Mouse (Mus musculus) left cerebral cortex, postnatal 4 days (tissue): ENCODE data around the gene Tmem198b. TPM values are rescaled to one million over a fixed set of nuclear protein-coding genes. Genes with fewer than 3 reads are reported as not detected.
"Not testable (repeated sequence)": the region's sequence is repeated elsewhere in the genome, so short reads cannot be mapped to it uniquely, and the experiment has no call there.

Experiments used
- DNase-seq: peaks from one replicate; pipeline ENCODE4 v3.0.0-alpha.2; 2022
- intact Hi-C: fragments of 180-260 bp; cut with DNase I; formaldehyde crosslinking; loops from one replicate; pipeline ENCODE4 v1.15.1; 2025
- total RNA-seq, 2 experiments: library from RNA; stranded (reverse); gene quantifications; 2 replicates each; pipeline ENCODE4 v1.2.3; 2021

The Tmem198b gene
- total RNA-seq: 10 to 100 TPM; 14.1 to 14.2 TPM

DNA sequence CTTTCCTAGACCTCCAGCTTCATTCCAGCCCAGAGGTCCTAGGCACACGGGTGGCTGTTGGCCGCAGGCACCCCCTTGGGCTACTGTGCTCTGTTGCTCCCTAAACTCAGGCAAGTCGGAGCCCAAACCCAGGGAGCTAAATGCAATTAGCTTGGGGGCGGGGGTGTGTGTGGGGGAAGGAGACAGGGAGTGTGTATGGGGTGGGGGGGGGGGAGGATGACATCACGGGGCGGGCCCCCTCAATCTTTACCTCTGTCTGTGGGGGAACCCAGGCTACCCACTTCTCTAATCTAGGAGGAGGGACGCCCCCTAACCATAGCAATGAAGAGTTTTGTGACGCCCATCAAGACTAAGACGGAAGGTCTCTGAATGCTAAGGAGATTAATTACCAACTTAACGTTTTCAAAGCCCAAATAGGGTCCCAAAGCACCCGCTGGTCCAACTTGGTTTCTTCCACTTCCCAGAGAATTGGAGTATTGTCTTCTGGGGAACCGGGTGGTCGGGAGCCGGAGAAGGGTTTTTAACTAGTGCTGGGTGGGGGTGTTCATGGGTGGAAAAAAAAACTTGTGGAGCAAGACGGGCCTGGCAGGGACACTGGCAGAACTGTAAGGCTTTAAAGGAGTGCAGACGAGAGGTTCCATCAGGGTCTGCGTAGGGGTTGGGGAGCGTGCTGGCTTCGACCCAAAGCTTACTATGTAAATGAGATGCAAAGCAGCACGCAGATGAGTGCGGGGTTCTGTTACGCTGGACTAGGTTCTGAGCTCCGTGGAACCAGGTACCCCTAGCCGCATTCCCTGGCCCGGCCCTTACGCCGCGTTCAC is at the start of gene Tmem198b:
Gene Tmem198b, minus strand, starts transcription at position 100 of the 821 bp plus-strand sequence.
- peak; percentile 75 for DNase-seq
- intact Hi-C loops: no loop called here

DNA sequence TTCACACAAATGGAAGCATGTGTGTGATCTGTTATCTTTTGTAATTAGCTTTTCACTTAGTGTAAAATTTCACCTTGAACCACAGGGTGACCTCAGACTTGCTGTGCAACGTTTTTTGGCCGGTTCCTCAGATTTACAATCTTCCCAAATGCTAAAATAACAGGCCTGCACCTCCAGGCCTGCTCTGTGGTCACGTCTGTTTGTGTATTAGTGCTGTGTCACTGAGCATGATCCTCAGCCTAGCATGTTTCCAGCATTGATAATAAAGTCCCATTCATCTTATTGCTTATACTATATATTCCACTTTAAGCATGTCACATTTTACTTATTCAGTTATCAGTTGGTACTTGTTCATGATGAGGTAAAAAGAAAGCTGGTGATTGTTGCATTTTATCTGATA is 46.2 kb upstream of the Tmem198b start:
- intact Hi-C loops: no loop called here
- no peak for DNase-seq

DNA sequence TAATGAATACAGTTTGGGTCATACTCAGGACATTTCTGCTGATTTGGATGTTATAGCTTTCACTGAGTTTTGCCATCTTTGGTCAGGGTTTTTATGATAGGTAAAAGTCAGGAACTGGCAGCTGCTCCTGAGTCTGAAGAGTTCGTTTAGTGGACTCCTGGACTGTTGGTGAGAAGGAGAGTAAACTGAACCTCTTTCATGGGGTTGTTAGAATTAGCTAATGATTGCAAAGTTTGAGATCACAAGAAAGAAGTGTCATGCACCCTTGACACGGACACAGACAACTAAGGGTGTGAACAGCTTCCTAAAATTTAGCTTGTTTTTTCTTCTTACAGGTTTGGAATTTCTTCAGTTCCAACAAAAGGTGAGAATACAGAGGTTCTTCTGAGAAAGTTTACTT is 44.3 kb upstream of the Tmem198b start:
- intact Hi-C loops: loop anchor here (10.0 kb wide), 1 partner anchor 126 kb away; no protein-coding TSS in a partner anchor

DNA sequence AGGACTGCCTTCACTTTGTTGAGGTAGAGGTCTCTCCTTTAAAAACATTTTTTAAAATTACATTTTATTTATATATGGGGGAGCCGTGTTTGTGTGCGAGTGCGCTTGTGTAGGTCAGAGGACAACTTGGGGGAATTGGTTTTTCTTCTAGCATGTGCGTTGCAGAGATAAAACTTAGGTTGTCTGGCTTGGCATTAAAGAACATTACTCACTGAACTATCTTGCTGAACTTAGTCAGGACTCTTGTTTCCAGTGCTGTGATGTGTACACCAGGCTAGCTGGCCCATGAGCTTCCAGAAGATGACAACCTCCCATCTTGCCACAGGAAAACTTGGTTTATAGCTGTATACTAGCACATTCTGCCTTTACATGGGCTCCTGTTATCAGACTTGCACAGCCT is 42.5 kb upstream of the Tmem198b start:
- intact Hi-C loops: loop anchor here (10.0 kb wide), 1 partner anchor 128 kb away; no protein-coding TSS in a partner anchor
- no peak for DNase-seq

More for the DNA sequence above, 44.3 kb upstream of the Tmem198b start:
- DNase-seq: no peak

DNA sequence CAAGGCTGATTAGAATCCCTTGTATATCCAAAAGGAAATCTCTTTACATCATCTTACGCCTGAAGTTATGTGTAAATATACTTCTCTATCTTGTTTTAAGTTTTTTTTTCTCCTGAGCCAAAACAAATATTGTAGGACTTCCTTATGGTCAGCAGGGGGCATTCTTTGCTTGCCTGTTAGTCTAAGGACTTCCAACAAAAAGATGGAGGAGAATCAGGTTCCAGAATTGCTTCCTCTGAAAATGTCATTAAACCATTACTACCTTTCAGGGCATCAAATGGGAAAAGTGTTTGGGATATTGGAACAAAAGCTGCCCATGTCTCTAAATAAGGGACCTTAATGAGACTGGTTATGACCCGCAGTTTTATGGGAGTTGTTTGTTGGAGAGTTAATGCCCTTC is 41.3 kb upstream of the Tmem198b start:
- intact Hi-C loops: loop anchor here (10.0 kb wide), 1 partner anchor 129 kb away; no protein-coding TSS in a partner anchor
- no peak for DNase-seq

DNA sequence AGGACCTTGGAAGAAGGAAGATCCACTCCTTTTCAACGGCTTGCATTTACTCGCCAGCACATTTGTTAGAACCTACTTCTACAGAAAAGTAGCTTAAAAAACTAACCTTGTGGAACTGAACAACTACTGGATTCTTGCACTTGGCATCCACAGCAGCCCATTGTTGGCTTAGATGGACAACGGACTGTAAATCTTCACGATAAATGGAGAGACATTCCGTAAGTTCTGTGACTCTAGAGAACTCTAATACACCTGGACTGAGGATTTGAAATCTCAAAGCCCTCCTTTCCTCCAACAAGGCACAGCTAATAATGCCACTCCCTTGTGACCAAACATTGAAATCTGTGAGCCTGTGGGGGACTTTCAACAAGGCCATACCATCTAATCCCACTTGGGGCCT is 39.1 kb upstream of the Tmem198b start:
- intact Hi-C loops: loop anchor here (10.0 kb wide), 1 partner anchor 132 kb away; no protein-coding TSS in a partner anchor
- no peak for DNase-seq

DNA sequence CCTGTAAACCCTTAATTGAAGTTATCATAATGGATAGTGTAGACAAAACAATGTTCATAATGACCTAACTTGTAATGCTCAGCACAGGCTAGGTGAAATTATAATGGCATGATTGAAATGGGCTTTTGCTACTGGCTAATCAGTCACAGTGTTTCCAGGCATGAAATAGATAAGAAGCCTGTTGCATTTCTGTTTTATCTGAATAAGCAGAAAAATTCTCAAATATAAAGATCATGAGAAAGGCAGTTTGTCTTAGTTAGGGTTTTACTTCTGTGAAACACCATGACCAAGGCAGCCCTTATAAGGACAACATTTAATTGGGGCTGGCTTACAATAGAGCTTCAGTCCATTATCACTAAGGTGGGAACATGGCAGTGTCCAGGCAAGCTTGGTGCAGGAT is 36.4 kb upstream of the Tmem198b start:
- DNase-seq: no peak
- intact Hi-C loops: loop anchor here (10.0 kb wide), 1 partner anchor 134 kb away; no protein-coding TSS in a partner anchor

DNA sequence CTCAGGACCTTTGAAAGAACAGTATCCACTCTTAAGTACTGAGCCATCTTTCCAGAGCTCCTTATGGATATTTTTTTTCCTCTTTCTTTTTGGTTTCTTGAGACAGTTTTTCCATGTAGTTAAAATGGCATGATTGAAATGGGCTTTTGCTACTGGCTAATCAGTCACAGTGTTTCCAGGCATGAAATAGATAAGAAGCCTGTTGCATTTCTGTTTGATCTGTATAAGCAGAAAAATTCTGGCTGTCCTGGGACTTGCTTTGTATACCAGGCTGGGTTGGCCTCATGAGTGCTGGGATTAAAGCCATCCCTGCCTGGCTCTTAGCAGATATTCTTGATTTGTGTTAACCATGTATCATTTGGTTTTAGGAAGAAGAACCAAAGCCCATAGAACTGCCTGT is 35.3 kb upstream of the Tmem198b start:
- intact Hi-C loops: no loop called here
- no peak for DNase-seq

DNA sequence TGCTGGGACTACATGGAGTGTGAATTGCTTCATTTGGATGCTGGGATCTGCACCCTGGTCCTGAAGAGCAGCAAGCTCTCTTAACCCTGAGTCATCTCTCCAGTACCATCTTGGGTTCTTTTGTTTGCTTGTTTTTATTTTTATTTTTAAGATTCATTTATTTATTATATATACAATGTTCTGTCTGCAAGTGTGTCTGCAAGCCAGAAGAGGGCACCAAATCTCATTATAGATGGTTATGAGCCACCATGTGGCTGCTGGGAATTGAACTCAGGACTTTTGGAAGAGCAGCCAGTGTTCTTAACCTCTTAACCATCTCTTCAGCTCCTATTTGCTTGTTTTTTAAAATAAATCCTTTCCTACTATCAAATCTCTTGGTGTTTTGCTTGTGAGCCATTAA is 33.2 kb upstream of the Tmem198b start:
- intact Hi-C loops: no loop called here
- no peak for DNase-seq

DNA sequence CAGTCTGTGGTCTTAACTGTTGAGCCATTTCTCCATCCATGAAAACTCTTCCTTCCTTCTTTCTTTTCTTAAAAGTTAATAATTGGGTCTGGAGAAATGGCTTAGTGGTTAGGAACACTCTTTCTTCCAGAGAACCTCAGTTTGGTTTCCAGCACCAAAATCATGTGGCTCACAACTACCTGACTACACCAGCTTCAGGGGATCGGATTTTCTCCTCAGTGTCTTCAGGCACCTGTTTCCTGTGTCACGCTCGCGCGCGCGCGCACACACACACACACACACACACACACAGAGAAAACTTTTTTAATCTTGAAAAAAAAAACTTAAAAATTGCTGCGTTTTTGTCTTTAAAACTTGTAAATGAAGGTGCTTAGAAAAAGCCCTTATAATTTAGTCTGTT is 19.7 kb upstream of the Tmem198b start:
- DNase-seq: no peak
- intact Hi-C loops: no loop called here

DNA sequence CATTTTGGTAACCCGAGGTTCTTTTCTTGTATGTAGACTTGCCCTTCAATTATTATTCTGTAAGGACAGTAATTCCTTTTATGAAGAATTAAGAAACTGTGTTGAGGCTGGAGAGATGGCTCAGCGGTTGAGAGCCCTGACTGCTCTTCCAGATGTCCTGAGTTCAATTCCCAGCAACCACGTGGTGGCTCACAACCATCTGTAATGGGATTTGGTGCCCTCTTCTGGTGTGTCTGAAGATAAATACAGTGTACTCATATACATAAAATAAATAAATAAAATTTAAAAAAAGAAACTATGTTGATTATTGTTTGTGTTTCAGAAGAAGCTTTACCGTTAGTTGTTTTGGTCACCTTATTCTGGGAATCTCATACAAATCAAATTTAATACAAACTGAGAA is 18.9 kb upstream of the Tmem198b start:
- DNase-seq, intact Hi-C loops: not testable (repeated sequence)

DNA sequence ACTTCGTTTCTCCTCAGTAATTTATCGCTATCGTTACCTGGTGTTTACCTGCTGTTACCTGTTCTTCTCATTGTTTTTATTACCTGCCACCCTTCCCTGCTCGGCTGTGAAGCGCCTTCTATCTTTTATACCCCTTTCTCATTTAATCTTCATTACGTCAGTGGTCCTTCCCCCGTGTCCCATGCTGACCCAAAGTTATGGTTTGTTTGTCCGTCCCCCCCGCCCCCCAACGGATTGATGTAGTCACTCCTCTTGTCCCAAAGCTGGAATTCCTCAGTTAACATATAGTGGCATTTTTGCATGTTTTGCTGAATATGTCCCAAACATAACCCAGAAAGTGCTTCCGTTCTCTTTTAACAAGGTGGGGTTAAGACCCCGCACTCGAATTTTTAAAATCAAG is 18.0 kb upstream of the Tmem198b start:
- DNase-seq: no peak
- intact Hi-C loops: no loop called here

DNA sequence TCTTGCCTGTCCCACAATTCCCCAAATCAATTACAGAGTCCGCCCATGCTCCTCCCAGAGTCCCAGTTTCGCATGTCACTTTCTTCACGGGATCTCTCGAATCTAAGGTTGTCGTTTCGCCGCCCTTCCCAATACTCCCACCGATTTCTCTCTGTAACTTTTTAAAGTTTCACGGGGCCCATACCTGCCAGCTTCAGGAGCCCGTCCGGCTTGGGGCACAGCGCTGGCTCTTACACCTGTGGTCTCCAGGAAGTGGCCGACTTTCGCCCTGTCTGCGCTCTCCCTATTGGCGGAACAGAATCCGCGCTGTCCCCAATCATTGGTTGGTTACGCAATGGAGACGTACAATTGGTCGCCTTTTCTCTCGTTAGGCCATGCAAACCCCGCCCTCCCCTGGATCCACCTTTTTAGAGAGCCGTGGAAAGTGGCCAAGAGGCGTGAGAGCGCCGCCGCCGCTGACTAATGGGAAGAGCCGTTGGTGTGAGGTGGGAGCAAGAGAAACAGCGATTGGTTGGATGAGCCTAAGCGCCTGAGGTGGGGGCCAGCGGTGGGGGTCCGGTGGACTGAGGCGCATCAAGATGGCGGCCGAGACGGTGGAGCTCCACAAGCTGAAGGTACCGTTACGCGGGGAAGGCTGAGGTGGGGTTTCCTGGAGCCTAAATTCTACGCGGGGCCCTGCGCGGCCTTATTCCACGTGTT is 17.3 kb upstream of the Tmem198b start, which contains the start of gene Ormdl2:
Gene Ormdl2, minus strand, starts transcription at position 288 of the 699 bp plus-strand sequence.
- DNase-seq: peak; percentile 99
- intact Hi-C loops: no loop called here

DNA sequence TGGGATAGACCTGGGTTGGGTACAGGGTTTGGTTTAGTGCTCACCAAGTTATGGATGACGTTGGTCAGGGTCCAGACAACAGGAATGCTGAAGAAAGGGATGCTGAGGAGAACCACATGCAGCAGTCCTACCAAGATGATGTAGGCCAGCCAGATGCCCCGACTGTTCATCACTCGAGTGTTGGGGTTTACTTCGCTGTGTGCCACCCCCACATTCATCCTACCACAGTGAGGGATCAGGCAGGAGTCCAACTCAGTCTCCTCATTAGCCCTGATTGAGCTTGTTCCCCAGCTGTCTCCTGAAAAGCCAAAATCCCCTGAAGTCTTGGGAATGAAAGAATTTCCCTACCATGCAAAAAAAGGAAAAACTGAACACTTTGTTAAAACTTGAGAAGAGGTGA is 16.0 kb upstream of the Tmem198b start:
- DNase-seq: no peak
- intact Hi-C loops: no loop called here

DNA sequence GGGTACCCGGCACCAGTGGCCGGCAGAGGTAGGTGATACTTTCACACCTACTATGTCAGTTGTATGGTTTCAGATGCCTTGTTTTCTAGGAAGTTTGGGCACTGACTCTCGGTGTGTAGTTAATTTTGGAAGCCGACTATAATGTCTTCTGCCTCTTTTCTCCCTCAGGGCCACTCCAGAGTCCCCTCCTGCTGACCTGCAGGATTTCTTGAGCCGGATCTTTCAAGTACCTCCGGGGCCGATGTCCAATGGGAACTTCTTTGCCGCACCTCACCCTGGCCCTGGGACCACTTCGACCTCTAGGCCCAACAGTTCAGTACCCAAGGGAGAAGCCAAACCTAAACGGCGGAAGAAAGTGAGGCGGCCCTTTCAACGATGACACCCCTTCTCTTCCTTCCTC is 12.9 kb upstream of the Tmem198b start, which contains the start of gene Sarnp:
Gene Sarnp, plus strand, starts transcription at position 301 of the 400 bp plus-strand sequence.
- no peak for DNase-seq
- intact Hi-C loops: no loop called here

DNA sequence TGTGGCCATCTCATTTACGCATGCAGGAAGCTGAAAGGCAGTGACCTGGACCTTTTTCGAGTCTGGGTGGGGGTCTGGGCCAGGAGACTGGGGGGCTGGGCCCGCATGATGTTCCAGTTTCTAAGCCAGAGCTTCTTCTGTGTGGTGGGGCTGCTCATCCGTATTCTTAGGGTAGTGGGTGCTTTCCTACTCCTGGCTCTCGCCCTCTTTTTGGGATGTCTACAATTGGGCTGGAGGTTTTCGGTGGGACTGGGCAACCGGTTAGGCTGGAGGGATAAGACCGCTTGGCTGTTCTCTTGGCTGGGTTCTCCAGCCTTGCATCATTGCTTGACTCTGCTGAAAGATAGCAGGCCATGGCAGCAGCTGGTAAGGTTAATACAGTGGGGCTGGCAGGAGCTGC is 2.8 kb upstream of the Tmem198b start:
- intact Hi-C loops: no loop called here
- DNase-seq: no peak

DNA sequence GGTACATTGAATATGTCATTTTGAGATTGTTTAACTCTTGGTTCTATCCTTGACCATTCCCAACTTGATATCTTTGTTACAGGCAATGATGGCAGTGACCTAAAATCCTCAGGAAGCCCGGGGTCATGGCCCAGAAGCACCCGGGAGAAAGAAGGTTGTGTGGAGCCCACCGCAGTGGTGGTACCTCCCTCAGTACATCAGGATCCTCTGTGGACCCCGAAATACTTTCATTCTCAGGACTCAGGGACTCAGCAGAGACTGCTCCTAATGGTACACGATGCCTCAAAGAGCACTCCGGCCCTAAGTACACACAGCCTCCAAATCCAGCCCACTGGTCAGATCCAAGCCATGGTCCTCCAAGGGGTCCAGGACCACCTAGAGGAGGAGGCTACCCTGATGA is 1.9 kb upstream of the Tmem198b start:
- intact Hi-C loops: no loop called here

DNA sequence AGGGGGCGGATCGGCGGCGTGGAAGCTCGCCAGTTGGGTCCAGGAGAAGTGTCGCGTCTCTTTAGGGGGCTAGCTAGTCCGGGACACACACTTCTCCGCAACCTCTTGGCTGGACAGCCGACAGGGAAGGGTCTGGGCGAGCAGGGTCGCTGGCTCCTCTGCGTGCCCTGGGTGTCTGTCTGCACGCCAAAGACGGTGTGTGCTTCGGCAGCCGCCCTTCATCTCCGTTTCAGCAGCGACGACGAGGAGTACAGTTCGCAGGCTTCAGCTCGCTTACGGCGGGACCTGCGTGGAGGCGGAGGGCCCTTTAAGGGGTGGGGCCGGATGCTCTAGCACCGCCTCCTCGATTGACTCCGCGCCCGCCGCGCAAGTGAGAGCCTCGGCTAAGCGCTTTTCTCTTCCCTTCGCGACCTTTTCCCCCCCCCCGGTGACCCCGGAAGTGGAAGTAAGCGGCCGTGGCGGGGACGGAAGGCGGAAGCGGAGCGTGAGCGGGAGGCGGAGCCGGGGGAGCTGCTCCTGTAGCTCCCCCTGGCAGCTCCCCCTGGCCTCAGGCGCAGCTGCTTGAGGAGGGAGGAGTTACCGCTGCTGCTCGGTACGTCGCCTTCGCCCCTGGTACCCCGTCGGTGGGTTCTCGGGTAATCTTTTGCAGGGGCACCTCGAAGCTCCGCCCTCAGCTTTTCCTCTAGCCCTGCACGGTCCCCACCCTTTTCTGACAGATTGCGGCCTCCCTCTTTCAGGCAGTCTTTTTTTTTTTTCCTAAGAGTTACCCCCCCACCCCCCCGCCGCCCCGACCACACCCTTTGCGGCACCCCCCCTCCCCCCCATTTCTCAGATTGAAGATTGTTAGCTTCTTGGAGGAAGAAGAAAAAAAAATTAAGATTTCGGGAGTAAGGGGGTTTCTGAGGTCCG is 1.2 kb upstream of the Tmem198b start:
- peak; percentile 98 for DNase-seq
- intact Hi-C loops: no loop called here

More for the DNA sequence above, 1.9 kb upstream of the Tmem198b start:
- DNase-seq: no peak

DNA sequence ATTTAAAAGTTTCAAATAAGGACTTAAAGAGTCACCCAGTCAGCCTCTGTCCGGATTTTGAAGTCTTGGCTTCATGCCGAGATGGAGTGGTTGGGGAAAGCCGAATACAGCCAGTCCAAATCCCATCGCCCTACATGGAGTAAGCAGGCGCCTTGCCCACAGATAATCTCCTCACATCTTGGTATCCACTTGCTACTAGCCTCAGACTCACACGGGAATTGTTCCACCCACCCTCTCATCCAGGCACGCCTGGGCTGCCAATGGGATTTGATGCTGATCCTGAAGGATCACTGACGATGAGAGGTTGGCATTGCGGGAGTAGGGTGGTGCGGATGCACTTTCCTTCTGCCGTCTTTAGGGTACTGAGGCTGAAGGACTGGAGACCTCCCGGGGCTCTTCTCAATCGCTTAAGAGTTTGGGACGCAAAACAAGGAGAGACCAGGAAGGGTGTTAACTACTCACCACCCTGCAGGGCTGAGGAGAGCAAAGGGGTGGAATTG is 349 bp downstream of the Tmem198b start, which contains the start of gene Dnajc14:
Gene Dnajc14, plus strand, starts transcription at position 292 of the 500 bp plus-strand sequence.
- peak; percentile 60 for DNase-seq
- intact Hi-C loops: no loop called here

DNA sequence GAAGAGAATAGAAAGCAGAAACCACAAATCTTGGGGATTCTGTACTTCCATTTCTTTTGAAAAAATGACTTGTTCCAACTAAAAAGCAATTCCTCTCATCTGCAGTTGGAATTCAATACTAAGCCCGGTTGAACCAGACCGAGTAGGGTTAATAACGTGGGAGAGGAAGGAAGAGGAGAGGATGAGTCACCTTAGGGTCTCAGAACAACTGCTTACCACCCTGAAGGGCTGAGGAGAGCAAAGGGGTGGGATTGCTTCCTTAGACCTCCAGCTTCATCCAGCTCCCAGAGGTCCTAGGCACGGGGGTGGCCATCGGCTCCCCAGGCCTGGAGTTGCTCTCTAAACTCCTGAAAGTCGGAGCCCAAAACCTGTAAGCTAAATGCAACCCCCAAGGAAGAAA is 809 bp downstream of the Tmem198b start:
- no peak for DNase-seq
- intact Hi-C loops: no loop called here
